Mouse (Mus musculus) stomach, postnatal 0 days (tissue): Measurements from ENCODE around the gene Cntf. TPM values are rescaled to one million over a fixed set of nuclear protein-coding genes. Genes with fewer than 3 reads are reported as not detected.

ENCODE experiments used
- ATAC-seq: fragments of 200-750 bp; cut with Nextera tagmentation; 2 replicates; pipeline ENCODE4 v1.8.0; 2017; ENCODE audit not compliant: low FRiP score, low TSS enrichment
- DNase-seq: peaks from one replicate; pipeline ENCODE4 v3.0.0-alpha.2; 2016; ENCODE audit warnings: low spot score
- H3K27ac ChIP-seq: fragments of 300-500 bp; sonication (generic); replicated peaks from 2 replicates; pipeline ENCODE4 v1.5.1; 2014; ENCODE audit warnings: mild to moderate bottlenecking, control low read depth
- H3K27me3 ChIP-seq: fragments of 300-500 bp; sonication (generic); 2 replicates; pipeline ENCODE4 v1.6.1; 2014; ENCODE audit warnings: low read length; ENCODE audit not compliant: control insufficient read depth, insufficient read depth
- H3K36me3 ChIP-seq: fragments of 300-500 bp; sonication (generic); 2 replicates; pipeline ENCODE4 v1.6.1; 2014; ENCODE audit warnings: low read length, mixed read lengths; ENCODE audit not compliant: control insufficient read depth, insufficient read depth
- H3K4me1 ChIP-seq: fragments of 300-500 bp; sonication (generic); replicated peaks from 2 replicates; pipeline ENCODE4 v1.6.1; 2014; ENCODE audit warnings: antibody characterized with exemption; ENCODE audit not compliant: control insufficient read depth, insufficient read depth
- H3K4me2 ChIP-seq: fragments of 300-500 bp; sonication (generic); replicated peaks from 2 replicates; pipeline ENCODE4 v1.6.1; 2014; ENCODE audit warnings: low read depth, mild to moderate bottlenecking, control low read depth, moderate library complexity
- H3K4me3 ChIP-seq: fragments of 300-500 bp; sonication (generic); 2 replicates; pipeline ENCODE4 v1.5.1; 2014; ENCODE audit warnings: low read depth, low read length, control low read depth
- H3K9ac ChIP-seq: fragments of 300-500 bp; sonication (generic); 2 replicates; pipeline ENCODE4 v1.6.1; 2014; ENCODE audit warnings: mild to moderate bottlenecking, low read length, control low read depth, mixed read lengths
- H3K9me3 ChIP-seq: fragments of 300-500 bp; sonication (generic); 2 replicates; pipeline ENCODE4 v1.6.1; 2016; ENCODE audit warnings: low read length; ENCODE audit not compliant: control insufficient read depth
- CTCF ChIP-seq: IDR thresholded peaks from 2 replicates; pipeline ENCODE4 v1.5.1; 2016; ENCODE audit warnings: antibody characterized with exemption, low read depth, mild to moderate bottlenecking, moderate library complexity
- EP300 ChIP-seq: optimal IDR thresholded peaks from 2 replicates; pipeline ENCODE3; 2016; ENCODE audit warnings: antibody characterized with exemption
- WGBS: fragments of 180-500 bp; shearing (Covaris S2); extraction: QIAGEN DNeasy Blood & Tissue Kit; methylation state at CpG from one replicate; pipeline ENCODE4 v1.1.7; 2014; 5-methylcytosine and 5-hydroxymethylcytosine counted together
- polyA plus RNA-seq: library from polyadenylated mRNA; unstranded; fragments of >200 nt; fragmentation: Nextera tagmentation; extraction: Ambion mirVana; gene quantifications from 2 replicates; pipeline ENCODE4 v1.2.1, GENCODE M21; 2015

The Cntf gene
- polyA plus RNA-seq, 1 experiment from 2014 or later: 0.55 TPM

GRCm38 (mm10) chr19:12787721-12788120 lies 22.3 kb upstream of the Cntf start:
- no peak for TF ChIP-seq CTCF
- no peak for TF ChIP-seq EP300

GRCm38 (mm10) chr19:12786803-12787395 lies 21.5 kb upstream of the Cntf start:
- Histone ChIP-seq H3K4me3 (no peak overlapping the region), H3K27ac (no peak overlapping the region), H3K9me3 (no peaks in the 10 kb centered on the region), H3K4me1 (no peaks in the 10 kb centered on the region), H3K36me3 (no peaks in the 10 kb centered on the region), H3K4me2 (no peak overlapping the region), H3K9ac (no peak overlapping the region), H3K27me3 (no peaks in the 10 kb centered on the region)
- DNase-seq (no peak), ATAC-seq (no peak)
- WGBS: 74% methylated on average over 2 of the region's 2 CpGs
- no peak for TF ChIP-seq CTCF
- no peak for TF ChIP-seq EP300

More at GRCm38 (mm10) chr19:12787721-12788120, 22.3 kb upstream of the Cntf start:
- Histone ChIP-seq H3K4me3 (no peak overlapping the region), H3K4me2 (no peak overlapping the region), H3K4me1 (no peaks in the 10 kb centered on the region), H3K27ac (no peak overlapping the region), H3K27me3 (no peaks in the 10 kb centered on the region), H3K36me3 (no peaks in the 10 kb centered on the region), H3K9ac (no peak overlapping the region), H3K9me3 (no peaks in the 10 kb centered on the region)
- ATAC-seq (no peak), DNase-seq (no peak)
- 68% methylated on average over 4 of the region's 4 CpGs for WGBS

- Histone ChIP-seq H3K4me1 (no peaks in the 10 kb centered on the region), H3K9me3 (no peaks in the 10 kb centered on the region), H3K36me3 (no peaks in the 10 kb centered on the region), H3K4me2 (no peak overlapping the region), H3K4me3 (no peak overlapping the region), H3K27me3 (no peaks in the 10 kb centered on the region), H3K9ac (no peak overlapping the region), H3K27ac (no peak overlapping the region)
- TF ChIP-seq EP300 (no peak), CTCF (no peak)
- DNase-seq: no peak
- no peak for ATAC-seq
Measured at GRCm38 (mm10) chr19:12780437-12780836, 15.0 kb upstream of the Cntf start.

GRCm38 (mm10) chr19:12770888-12771287 lies 5.5 kb upstream of the Cntf start:
- no peaks in the 10 kb centered on the region for H3K9me3 ChIP-seq
- TF ChIP-seq EP300 (no peak), CTCF (no peak)
- peaks cover 15% of the 10 kb centered on the region for H3K36me3 ChIP-seq
- H3K4me1 ChIP-seq: no peaks in the 10 kb centered on the region
- 31% methylated on average over 5 of the region's 5 CpGs for WGBS
- ATAC-seq (peak; percentile 76), DNase-seq (no peak)
- no peak overlapping the region for H3K27ac ChIP-seq
- H3K4me2 ChIP-seq: no peak overlapping the region
- no peak overlapping the region for H3K4me3 ChIP-seq
- H3K9ac ChIP-seq: no peak overlapping the region
- H3K27me3 ChIP-seq: no peaks in the 10 kb centered on the region

GRCm38 (mm10) chr19:12762212-12763130 lies 3.0 kb downstream of the Cntf start:
- H3K9ac ChIP-seq: no peak overlapping the region
- H3K27ac ChIP-seq: no peak overlapping the region
- DNase-seq (no peak), ATAC-seq (no peak)
- TF ChIP-seq CTCF (peak; percentile 56), EP300 (no peak)
- no peaks in the 10 kb centered on the region for H3K4me1 ChIP-seq
- H3K4me3 ChIP-seq: no peak overlapping the region
- H3K27me3 ChIP-seq: no peaks in the 10 kb centered on the region
- H3K9me3 ChIP-seq: no peaks in the 10 kb centered on the region
- 64% methylated on average over 2 of the region's 2 CpGs for WGBS
- peaks cover 5% of the 10 kb centered on the region; the same call in 1 of the 2 replicates for H3K36me3 ChIP-seq
- H3K4me2 ChIP-seq: no peak overlapping the region

GRCm38 (mm10) chr19:12759656-12760055 lies 5.8 kb downstream of the Cntf start:
- H3K9me3 ChIP-seq: no peaks in the 10 kb centered on the region
- no peak for DNase-seq
- H3K27me3 ChIP-seq: no peaks in the 10 kb centered on the region
- peaks cover 5% of the 10 kb centered on the region; the same call in 1 of the 2 replicates for H3K36me3 ChIP-seq
- H3K27ac ChIP-seq: no peak overlapping the region
- H3K4me3 ChIP-seq: no peak overlapping the region
- no peak for TF ChIP-seq EP300
- no peak for TF ChIP-seq CTCF
- no peaks in the 10 kb centered on the region for H3K4me1 ChIP-seq
- no peak for ATAC-seq
- WGBS: 57% methylated on average over 2 of the region's 2 CpGs
- H3K4me2 ChIP-seq: no peak overlapping the region
- no peak overlapping the region for H3K9ac ChIP-seq
